Mouse (Mus musculus): ENCODE data around the gene Hand1.
"Not testable (repeated sequence)": the region's sequence is repeated elsewhere in the genome, so short reads cannot be mapped to it uniquely, and the experiment has no call there.

Gene Hand1

DNA sequence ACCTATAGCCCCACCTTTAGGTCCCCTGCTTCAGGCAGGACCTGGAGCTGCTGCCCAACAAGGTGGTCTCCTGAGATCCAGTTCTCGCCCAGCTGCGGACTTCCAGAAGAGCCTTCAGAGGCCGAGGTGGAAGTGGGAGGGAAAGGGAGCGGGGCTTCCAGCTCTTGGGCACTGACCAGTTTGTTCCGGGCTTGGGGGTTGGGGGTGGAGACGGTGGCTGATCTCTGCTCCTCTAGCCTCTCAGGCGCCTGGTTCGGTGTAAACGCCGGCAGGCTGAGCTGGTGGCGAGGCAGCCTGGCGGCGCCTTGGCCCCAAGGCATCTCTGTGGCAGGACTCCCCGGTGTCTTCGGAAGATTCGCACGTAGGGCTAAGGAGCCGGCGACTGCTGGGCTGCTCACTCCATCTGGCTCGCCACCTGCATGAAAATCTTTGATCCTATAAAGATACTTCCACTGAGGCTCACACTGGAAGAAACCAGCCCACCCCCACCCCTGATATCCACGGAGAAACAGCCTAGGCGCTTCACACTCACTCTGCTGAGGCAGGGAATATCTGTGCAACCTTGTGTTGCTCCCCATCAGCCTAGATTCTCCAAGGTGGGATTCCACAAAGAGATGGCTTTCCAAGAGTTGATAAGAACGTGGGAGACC, at the start of gene Hand1:
Gene Hand1 (minus strand): TSS at position 267 of the 650 bp plus-strand sequence.
- DNase-seq (ENCODE audit: low spot score): no peak

- DNase-seq (ENCODE audit: low spot score): no peak
These were observed 43.5 kb upstream of the Hand1 start for GRCm38 (mm10) chr11:57876157-57876556.

- no peak for DNase-seq (ENCODE audit: low spot score)
These were observed 40.4 kb upstream of the Hand1 start for GRCm38 (mm10) chr11:57873014-57873413.

DNA sequence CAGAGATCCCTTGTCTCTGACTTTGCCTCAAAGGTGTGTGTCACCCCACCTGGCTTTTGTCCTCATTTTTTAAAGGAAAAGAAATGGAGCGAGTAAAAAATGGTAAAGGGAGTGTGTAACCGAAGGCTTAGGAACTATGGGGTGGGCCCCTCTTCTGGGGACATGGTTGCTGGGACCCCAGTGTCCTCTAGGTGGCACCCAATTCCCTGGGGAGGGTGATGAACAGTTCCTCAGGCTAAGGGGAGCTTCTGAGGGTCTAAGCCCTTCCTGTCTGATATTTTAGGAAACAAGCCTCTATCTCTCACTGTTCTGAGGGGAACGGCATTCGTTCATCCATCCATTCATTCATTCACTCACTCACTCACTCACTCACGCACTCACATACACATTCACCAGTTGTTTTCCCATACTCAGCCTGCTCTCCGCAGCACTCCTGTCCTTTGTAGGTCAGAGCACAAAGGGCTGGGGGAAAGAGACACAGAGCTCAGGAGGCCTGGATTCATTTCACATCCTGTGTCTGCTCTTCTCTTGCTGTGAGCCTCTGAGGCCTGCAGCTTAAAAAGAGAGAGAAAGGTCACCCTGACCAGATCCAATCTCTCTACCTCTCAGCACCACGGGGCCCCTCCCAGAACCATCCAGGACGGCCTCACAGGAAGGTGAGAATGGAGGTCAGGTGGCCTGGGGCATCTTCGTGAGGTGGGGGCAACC, 36.3 kb upstream of the Hand1 start:
- no peak for DNase-seq (ENCODE audit: low spot score)

DNA sequence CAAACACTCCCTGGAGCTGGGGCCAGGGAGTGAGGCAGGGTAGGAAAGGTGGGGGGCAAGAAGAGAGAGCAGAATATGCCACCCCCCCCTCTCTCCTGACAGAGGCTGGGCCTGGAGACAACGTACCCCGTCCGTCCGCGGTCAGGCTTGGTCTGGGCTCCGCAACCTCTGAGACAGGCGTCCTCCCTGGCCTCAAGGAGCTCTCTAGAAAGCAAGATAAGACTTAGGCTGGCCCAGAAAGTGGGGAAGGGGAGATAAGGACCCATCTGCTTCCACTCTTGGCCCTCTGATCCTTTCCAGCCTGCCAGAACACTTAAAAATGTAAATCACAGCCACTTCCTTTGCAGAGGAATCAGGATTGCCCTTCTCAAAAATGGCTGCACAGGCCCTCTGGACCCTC, 33.8 kb upstream of the Hand1 start:
- no peak for DNase-seq (ENCODE audit: low spot score)

GRCm38 (mm10) chr11:57864577-57864976, 32.0 kb upstream of the Hand1 start:
- no peak for DNase-seq (ENCODE audit: low spot score)

DNA sequence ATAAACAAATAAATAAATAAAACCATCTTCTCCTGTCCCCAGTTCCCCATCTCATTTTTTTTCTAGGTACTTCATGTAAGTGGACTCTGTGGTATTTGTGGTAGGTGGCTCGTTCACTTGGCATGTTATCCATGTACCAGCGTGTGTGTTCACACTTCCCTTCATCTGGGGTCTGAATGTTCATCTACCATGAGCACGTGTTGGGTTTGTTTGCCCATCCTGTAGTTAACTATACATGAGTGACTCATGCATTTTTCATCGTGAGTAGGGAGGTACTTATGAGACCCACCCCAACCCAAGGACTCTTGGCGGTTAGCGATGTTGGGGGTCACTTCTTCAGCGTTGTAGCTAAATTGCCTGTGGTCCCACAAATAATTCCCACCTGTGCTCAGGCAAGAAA, 29.5 kb upstream of the Hand1 start:
- no peak for DNase-seq (ENCODE audit: low spot score)

DNA sequence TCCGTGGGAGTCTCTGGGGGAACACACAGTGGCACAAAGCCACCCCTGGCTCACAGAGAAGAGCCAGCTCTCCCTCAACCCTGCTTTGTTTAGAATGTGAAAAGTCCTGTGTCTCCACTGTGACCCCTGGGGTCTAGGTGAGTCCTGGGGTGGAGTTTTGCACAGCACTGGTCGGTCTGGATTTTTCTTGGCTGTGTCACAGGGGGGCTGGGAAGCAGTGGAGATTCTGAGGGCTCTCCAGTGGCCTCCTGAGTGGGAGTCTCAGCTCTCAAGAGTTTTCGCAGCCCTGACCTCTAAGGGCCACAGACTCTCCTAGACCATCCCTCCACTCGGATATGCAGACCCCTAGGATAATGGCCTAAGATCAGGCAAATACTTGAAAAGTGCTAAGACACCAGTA, 25.1 kb upstream of the Hand1 start:
- DNase-seq (ENCODE audit: low spot score): no peak

DNA sequence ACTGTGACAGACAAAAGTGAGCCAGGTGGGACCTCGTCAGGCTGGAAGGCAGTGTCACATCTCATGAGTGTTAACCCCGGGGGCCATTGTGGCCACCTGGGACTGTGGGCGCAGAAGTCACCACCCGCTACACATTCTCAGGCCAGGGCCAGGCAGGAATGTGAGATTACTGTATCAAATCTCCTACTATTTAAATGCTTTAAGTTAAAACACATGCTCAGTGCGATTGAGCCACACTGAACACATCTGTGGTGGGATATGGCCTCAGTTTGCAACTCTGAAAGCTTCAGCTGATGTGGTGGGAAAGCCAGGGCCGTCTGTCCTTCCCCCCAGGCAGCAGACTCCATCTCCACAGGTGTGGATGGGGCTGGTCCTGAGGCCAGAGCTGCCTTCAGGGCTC, 21.0 kb upstream of the Hand1 start:
- no peak for DNase-seq (ENCODE audit: low spot score)

DNA sequence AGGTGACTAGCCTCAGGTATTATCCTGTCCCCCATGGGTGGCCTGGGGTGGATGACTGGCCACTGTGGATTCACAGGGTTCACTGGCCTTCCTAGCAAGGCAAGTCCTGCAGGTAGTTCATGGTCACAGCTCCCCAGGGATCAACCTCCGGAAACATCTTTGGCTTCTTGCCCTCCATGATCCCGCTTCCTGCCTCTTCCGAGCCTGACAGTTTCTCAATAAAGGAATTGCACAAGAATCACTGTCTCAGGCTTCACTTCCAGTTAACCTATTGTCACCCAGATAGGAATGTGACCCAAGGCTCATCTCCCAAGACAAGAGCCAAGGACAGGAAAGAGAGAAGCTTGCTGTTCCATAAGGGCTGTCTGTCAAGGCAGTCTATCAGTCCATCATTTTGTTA, 18.3 kb upstream of the Hand1 start:
- DNase-seq (ENCODE audit: low spot score): no peak

DNA sequence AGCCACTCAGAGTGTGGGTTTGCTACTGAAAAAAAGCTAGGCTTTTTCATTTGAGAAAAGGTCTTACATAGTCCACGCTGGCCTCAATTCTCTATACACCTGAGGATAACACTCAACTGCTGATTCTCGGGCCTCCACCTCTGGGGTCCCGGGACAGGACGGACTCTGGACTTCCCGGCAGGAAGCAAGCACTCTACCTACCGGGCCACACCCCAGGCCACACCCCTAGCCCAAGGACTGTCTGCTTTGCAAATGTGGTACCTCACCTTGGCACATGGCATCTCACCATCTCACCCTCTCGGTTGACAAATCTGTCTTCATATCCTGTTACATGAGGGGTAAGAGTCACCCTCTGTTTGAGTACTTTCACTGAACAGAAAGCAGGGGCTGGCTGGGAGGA, 17.7 kb upstream of the Hand1 start:
- DNase-seq (ENCODE audit: low spot score): no peak

DNA sequence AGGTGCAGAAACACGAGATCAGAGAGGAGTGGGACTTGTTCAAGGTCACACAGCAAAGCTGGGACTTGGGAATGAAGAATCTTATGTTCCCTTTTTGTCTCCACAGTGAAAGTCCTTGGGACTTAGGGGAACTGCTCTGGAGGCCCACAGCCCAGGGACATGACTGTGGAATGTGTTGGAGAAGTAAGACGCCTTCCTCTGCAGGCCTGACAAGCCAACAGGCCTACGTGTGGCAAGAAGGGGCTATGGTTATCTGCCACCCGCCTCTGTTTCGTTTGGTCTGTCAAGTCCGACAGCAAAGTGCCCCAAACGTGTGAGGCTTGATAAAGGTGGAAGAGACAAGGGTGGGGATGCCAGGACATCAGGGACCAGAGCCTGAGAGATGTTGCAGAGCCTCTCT, 14.8 kb upstream of the Hand1 start:
- no peak for DNase-seq (ENCODE audit: low spot score)

- not testable (repeated sequence) for DNase-seq (ENCODE audit: low spot score)
These were observed 14.1 kb upstream of the Hand1 start for GRCm38 (mm10) chr11:57846421-57847363.

DNA sequence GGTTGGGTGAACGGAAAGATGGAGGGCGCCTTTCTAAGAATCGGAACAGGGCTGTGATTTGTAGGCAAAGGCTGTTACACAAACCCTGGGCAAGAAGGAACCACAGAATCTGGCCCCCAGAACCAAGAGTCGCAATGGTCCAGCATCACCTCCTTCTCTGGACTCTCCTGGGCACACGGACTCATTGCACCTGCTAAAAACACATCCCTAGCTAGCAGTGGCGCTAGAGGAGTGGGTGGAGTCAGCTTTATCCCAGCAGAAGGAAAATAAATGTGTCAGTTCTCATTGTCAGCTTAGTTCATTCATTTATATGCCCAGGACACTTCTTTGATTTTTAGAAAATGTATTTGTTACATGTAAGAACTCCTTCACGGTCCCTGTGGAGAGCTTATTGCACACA, 8.8 kb upstream of the Hand1 start:
- DNase-seq (ENCODE audit: low spot score): no peak

DNA sequence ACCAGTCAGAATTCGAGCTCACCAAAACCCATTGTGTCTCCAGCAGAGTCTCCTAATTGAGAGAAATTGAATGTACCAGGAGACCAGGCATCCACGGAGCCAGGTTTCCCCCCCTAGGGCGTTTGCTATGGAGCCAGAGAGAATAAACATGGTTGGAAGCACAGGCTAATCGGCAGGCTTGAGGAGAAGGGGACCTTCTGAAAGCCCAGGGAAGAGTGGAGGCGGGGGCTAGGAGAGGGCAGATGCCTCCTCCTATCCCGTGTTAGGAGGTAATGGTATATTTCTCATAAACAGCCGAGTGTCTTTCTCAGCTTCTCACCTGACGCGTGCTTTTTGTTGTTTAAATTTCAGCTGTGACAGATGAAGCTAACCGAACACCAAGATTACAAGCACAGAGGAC, 8.4 kb upstream of the Hand1 start:
- no peak for DNase-seq (ENCODE audit: low spot score)

DNA sequence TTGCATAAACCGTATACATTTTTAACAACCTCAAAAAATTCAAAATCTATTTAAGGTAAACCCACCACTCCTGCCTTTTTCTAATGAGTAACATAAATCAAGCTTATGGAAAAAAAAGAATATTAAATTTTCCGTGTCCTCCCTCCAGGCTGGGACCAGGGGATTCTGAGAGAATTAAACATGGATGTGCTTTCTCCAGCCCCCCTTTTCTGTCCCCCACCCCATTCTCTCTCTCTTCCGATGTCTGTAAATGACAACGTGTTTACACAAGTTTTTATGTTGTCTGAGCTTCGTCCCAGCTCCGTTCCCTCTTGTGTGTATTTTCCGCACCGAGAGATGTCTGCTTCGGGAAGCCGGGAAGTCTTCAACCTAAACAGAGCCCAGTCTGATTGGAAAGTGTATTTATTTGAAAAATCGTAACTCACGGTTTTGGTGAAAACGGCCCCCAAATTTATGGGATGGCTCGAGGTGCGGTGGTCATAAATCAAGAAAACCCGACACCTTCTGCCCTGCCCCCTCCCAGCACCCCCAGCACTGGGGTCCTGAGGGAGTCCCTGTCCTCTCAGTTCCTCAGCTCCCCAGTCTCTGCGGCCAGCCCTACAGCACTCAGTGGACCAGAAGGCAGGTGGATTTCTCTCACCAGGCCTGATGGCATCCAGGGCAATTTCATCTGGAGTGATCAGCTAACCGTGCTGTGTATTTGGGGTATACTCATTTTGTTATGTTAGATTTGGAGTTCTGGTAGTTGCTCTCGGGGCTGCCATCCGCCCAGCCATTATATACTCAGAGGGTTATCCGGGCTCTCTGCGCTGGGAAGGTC, 5.5 kb upstream of the Hand1 start:
- no peak for DNase-seq (ENCODE audit: low spot score)

DNA sequence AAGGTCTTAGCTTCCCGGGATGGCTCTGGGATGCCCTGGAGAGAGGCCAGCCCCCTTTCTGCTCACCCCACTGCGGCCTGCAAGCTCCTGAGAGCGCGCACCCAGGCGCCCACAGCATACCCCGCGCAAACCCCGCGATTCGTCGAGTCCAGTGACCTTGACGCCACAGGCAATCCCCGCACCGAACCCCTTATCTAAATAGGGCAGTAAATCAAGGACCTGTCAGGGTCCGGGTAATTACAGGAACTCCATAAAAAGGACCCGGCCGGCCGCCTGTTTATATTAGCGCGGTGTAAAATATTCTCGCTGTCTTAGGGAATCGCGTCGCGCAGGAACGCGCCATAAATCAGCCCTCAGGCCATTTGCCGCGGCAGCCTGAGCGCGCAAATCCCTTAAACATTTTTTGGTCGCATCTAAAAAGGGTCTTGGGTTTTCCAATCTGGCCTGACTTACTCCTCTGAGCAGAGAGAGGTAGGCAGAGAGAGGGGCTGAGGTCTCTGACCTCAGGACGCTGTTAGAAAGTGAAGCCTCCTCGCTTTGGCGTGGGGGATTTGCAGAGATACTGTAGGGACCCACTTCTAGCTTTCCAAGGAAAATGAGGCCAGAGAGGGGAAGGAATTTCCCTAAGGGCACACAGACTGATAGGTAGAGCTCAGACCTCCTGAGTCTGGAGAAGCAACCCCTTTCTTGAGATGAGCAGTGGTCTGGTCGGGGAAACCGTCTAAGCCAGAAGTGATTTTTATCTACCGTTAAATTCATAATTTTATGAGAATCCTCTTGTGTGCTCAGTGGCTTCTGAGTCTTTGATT, 4.5 kb upstream of the Hand1 start:
- DNase-seq (ENCODE audit: low spot score): no peak

GRCm38 (mm10) chr11:57836401-57836800, 3.8 kb upstream of the Hand1 start:
- no peak for DNase-seq (ENCODE audit: low spot score)

GRCm38 (mm10) chr11:57835931-57836330, 3.3 kb upstream of the Hand1 start:
- DNase-seq (ENCODE audit: low spot score): no peak

GRCm38 (mm10) chr11:57835331-57835730, 2.7 kb upstream of the Hand1 start:
- DNase-seq (ENCODE audit: low spot score): no peak

DNA sequence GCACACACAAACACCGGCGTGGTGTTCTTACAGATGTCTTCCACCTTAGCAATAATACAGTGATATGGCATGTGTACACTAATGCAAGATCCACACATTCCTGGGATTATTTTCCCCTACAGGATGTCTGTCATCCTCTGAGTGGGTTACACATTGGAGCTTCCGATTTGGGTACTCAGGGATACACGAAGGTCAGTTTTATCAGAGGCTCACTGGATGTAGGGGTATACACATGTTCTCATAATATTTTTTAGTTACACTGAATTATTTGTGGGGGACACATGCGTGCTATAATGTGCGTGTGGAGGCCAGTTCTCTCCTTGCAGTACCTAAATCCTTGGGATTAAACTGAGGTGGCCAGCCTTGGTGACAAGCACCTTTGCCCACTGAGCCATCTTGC, 1.4 kb upstream of the Hand1 start:
- no peak for DNase-seq (ENCODE audit: low spot score)
